Mouse (Mus musculus) liver, adult 2 months (tissue): ENCODE data around the gene Thumpd2. TPM values are rescaled to one million over a fixed set of nuclear protein-coding genes. Genes with fewer than 3 reads are reported as not detected.

Experiments used
- DNase-seq: peaks from one replicate; pipeline ENCODE4 v3.0.0-alpha.2; 2011; ENCODE audit warnings: low read depth, low spot score; ENCODE audit errors: extremely low read depth
- H3K27ac ChIP-seq: fragments of 200-500 bp; replicated peaks from 2 replicates; pipeline ENCODE4 v1.5.1; 2012; ENCODE audit warnings: low read depth, mild to moderate bottlenecking, control low read depth, inconsistent platforms, low read length; ENCODE audit not compliant: insufficient read depth
- H3K27me3 ChIP-seq: fragments of 200-500 bp; 2 replicates; pipeline ENCODE4 v1.6.1; 2012; ENCODE audit warnings: mild to moderate bottlenecking, moderate library complexity, low read length, inconsistent platforms; ENCODE audit not compliant: control insufficient read depth, insufficient read depth
- H3K36me3 ChIP-seq: fragments of 200-500 bp; 2 replicates; pipeline ENCODE4 v1.6.1; 2012; ENCODE audit warnings: low read length, inconsistent platforms; ENCODE audit not compliant: control insufficient read depth, insufficient read depth
- H3K4me1 ChIP-seq: fragments of 200-500 bp; 2 replicates; pipeline ENCODE4 v1.6.1; 2011; ENCODE audit warnings: low read length; ENCODE audit not compliant: control insufficient read depth, insufficient read depth
- H3K4me3 ChIP-seq: fragments of 200-500 bp; 2 replicates; pipeline ENCODE4 v1.5.1; 2011; ENCODE audit warnings: low read depth, mild to moderate bottlenecking, control low read depth, low read length, moderate library complexity; ENCODE audit not compliant: insufficient read depth
- H3K79me2 ChIP-seq: fragments of 200-500 bp; 2 replicates; pipeline ENCODE4 v1.6.1; 2012; ENCODE audit warnings: inconsistent platforms, mild to moderate bottlenecking, low read length, moderate library complexity; ENCODE audit not compliant: control insufficient read depth, insufficient read depth
- H3K9ac ChIP-seq: fragments of 200-500 bp; 2 replicates; pipeline ENCODE4 v1.6.1; 2012; ENCODE audit warnings: low read depth, mild to moderate bottlenecking, control low read depth, inconsistent platforms, low read length
- CTCF ChIP-seq: fragments of 200-500 bp; IDR thresholded peaks from 2 replicates; pipeline ENCODE4 v1.5.1; 2011; ENCODE audit warnings: low read depth, low read length, control low read depth
- POLR2A ChIP-seq: fragments of 200-500 bp; IDR thresholded peaks from 2 replicates; pipeline ENCODE4 v1.6.1; 2011; ENCODE audit warnings: low read length, control low read depth; ENCODE audit not compliant: insufficient read depth; ENCODE audit errors: extremely low read depth
- WGBS: fragments of 180-500 bp; shearing (Covaris S2); methylation state at CpG from one replicate; pipeline ENCODE4 v1.1.7; 2018; 5-methylcytosine and 5-hydroxymethylcytosine counted together
- polyA plus RNA-seq: library from polyadenylated mRNA; depleted of rRNA; stranded (reverse); fragments of >200 nt; gene quantifications from 2 replicates; pipeline ENCODE4 v1.2.3, GENCODE M21; 2012
- total RNA-seq: library from RNA; depleted of rRNA; stranded (reverse); fragments of >200 nt; gene quantifications from 2 replicates; pipeline ENCODE4 v1.2.3, GENCODE M21; 2014

Thumpd2 gene
- total and polyA plus RNA-seq, 2 experiments, result 1.1 to 2.0 TPM

- Histone ChIP-seq H3K36me3 (no peaks in the 10 kb centered on the region), H3K4me1 (no peaks in the 10 kb centered on the region; the same call in 1 of the 2 replicates), H3K79me2 (no peaks in the 10 kb centered on the region), H3K4me3 (no peak overlapping the region), H3K9ac (no peak overlapping the region), H3K27me3 (no peaks in the 10 kb centered on the region), H3K27ac (no peak overlapping the region)
- 81% methylated on average over 6 of the region's 6 CpGs for WGBS
- DNase-seq, result no peak
- TF ChIP-seq POLR2A, result no peak
- no peak for TF ChIP-seq CTCF
Measured at GRCm38 (mm10) chr17:80998958-80999357, 65.9 kb downstream of the Thumpd2 start.

- Histone ChIP-seq H3K27me3 (no peaks in the 10 kb centered on the region), H3K36me3 (no peaks in the 10 kb centered on the region), H3K4me3 (no peak overlapping the region), H3K79me2 (no peaks in the 10 kb centered on the region), H3K27ac (no peak overlapping the region), H3K9ac (no peak overlapping the region), H3K4me1 (no peaks in the 10 kb centered on the region; the same call in 1 of the 2 replicates)
- TF ChIP-seq CTCF (no peak), POLR2A (no peak)
- 67% methylated on average over 2 of the region's 2 CpGs for WGBS
- DNase-seq, result peak; percentile 17
Measured at GRCm38 (mm10) chr17:80997226-80997625, 67.7 kb downstream of the Thumpd2 start.

DNA sequence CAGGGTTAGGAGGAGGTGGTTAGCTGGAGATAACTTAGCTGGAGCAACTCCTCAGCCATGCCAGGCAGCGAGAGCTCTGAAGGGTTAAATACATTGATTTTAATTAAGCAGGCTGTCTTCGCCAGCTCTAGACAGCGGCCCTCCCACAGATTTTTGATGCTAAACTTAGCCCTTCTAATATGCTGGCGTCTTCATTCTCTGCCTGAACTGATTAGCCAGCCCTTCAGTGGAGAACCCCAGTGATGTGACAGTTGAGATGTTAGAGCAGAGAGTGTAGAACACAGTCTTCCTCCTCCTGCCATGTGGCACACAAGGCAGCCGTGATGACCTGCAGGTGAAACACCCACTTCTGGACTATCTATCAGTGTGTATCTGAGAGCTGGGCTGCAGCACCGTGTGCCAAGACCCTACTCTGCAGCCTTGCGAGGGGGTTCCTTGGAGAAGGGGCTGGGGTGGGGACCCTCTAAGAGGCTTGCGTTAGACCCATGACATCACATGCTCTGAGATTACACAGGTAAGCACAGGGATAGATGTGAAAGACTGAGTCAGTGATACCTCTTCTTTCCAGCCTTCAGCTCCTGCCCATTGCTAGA lies 73.3 kb downstream of the Thumpd2 start:
- DNase-seq, result no peak
- H3K27me3 ChIP-seq, result no peaks in the 10 kb centered on the region
- TF ChIP-seq CTCF (no peak), POLR2A (no peak)
- WGBS, result 83% methylated on average over 8 of the region's 8 CpGs
- H3K4me3 ChIP-seq, result no peak overlapping the region
- H3K27ac ChIP-seq, result no peak overlapping the region
- no peak overlapping the region for H3K9ac ChIP-seq
- no peaks in the 10 kb centered on the region for H3K4me1 ChIP-seq
- no peaks in the 10 kb centered on the region for H3K36me3 ChIP-seq
- no peaks in the 10 kb centered on the region for H3K79me2 ChIP-seq

DNA sequence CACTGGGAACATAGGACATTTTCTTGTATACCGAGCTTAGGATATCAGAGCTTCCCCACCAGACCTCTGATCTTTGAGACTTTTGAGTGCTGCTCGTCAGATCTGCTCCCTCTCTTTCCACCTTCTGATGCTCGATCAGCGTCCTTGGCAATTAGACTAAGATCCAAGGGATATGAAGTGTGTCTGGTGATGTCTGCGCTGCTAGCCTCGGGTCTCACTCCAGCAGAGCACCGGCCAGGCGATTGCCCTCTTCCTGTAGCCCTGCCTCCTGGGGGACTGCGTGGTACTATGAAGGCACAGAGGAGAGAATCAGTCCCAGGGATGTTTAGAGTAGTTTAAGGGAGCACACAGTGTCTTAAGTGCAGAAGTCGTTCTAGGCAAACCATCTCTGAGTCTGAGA lies 81.9 kb downstream of the Thumpd2 start:
- whole genome bisulfite sequencing, result 88% methylated on average over 10 of the region's 10 CpGs
- Histone ChIP-seq H3K4me3 (no peak overlapping the region), H3K4me1 (no peaks in the 10 kb centered on the region), H3K9ac (no peak overlapping the region), H3K27me3 (no peaks in the 10 kb centered on the region), H3K36me3 (no peaks in the 10 kb centered on the region), H3K27ac (no peak overlapping the region), H3K79me2 (no peaks in the 10 kb centered on the region)
- DNase-seq, result no peak
- TF ChIP-seq POLR2A (no peak), CTCF (no peak)

- 14% methylated on average over 8 of the region's 8 CpGs for WGBS
- H3K27me3 ChIP-seq, result no peaks in the 10 kb centered on the region
- no peaks in the 10 kb centered on the region for H3K79me2 ChIP-seq
- H3K4me3 ChIP-seq, result no peak overlapping the region
- no peak overlapping the region for H3K27ac ChIP-seq
- DNase-seq, result peak; percentile 54
- no peaks in the 10 kb centered on the region for H3K4me1 ChIP-seq
- H3K9ac ChIP-seq, result no peak overlapping the region
- H3K36me3 ChIP-seq, result no peaks in the 10 kb centered on the region
- TF ChIP-seq CTCF, result peak; percentile 72
- no peak for TF ChIP-seq POLR2A
Measured at GRCm38 (mm10) chr17:80982412-80982787, 82.5 kb downstream of the Thumpd2 start.

DNA sequence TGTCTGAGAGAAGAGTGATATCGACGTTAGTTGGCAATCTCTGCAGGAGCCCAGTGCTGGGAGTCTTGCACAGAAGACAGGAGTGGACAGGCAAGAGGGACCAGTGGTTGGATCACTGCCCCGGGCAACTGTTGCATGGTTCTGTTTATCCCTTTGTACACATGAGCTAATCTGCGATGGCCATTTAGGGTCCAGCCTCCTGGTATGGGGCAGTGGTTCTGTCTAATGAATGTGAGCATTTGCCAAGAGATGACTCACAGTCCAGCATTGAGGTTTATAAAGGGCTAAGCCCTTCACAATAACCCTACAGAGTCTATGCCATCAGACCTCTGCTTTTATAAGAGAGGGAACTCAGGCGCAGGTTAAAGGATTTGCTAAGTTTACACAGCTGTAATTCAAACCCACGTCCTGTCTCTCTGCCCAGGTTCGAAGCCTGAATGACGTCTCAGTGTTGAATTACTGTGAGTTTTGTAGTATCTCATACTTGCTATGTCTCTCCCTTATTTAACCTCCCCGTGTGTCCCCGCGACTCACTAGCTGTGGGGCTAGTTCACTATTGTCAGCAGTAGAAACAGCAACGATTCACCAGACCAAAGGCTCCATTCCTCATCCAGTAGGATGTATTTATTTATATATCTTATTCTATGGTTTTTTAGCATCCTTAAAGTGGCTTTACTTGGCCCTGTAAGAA lies 83.0 kb downstream of the Thumpd2 start:
- TF ChIP-seq POLR2A (no peak), CTCF (no peak)
- no peak for DNase-seq
- Histone ChIP-seq H3K27ac (no peak overlapping the region), H3K79me2 (no peaks in the 10 kb centered on the region), H3K27me3 (no peaks in the 10 kb centered on the region), H3K9ac (no peak overlapping the region), H3K36me3 (no peaks in the 10 kb centered on the region), H3K4me3 (no peak overlapping the region), H3K4me1 (no peaks in the 10 kb centered on the region)
- 79% methylated on average over 12 of the region's 12 CpGs for WGBS
